Mouse (Mus musculus) brain, embryonic 18.5 days (tissue): ENCODE measurements at regions not wholly inside any gene's neighbourhood (a gene's known extent, or its start where the extent isn't known, plus 50 kb on each side); places are given as distances from the start of the nearest gene placed in this dataset.

Experiments
- DNase-seq: peaks from one replicate; pipeline ENCODE4 v3.0.0-alpha.2; 2012; ENCODE audit warnings: low read depth, low spot score

GRCm38 (mm10) chr10:23052480-23053378 is 232.8 kb upstream of the Tcf21 start:
- DNase-seq: no peak

- DNase-seq: no peak
Measured at GRCm38 (mm10) chr10:23044466-23044865, 224.5 kb upstream of the Tcf21 start.

- DNase-seq: no peak
Measured at GRCm38 (mm10) chr10:23031491-23032126, 211.6 kb upstream of the Tcf21 start.

- DNase-seq: no peak
Measured at GRCm38 (mm10) chr10:23027961-23028360, 208.0 kb upstream of the Tcf21 start.

- DNase-seq: no peak
Measured at GRCm38 (mm10) chr10:23017151-23017678, 197.2 kb upstream of the Tcf21 start.

- DNase-seq: peak; percentile 8
Measured at GRCm38 (mm10) chr10:23015935-23016694, 196.1 kb upstream of the Tcf21 start.

- no peak for DNase-seq
Measured at GRCm38 (mm10) chr10:23010715-23011114, 190.7 kb upstream of the Tcf21 start.

- DNase-seq: no peak
Measured at GRCm38 (mm10) chr10:23010201-23010600, 190.2 kb upstream of the Tcf21 start.

- DNase-seq: no peak
Measured at GRCm38 (mm10) chr10:23004768-23005167, 184.8 kb upstream of the Tcf21 start.

- no peak for DNase-seq
Measured at GRCm38 (mm10) chr10:23003686-23004085, 183.7 kb upstream of the Tcf21 start.

- no peak for DNase-seq
Measured at GRCm38 (mm10) chr10:22998561-22998960, 178.6 kb upstream of the Tcf21 start.

- no peak for DNase-seq
Measured at GRCm38 (mm10) chr10:22997571-22997970, 177.6 kb upstream of the Tcf21 start.

- DNase-seq: no peak
Measured at GRCm38 (mm10) chr10:22993158-22993557, 173.2 kb upstream of the Tcf21 start.

GRCm38 (mm10) chr10:22981798-22982197 is 161.8 kb upstream of the Tcf21 start:
- DNase-seq: no peak

GRCm38 (mm10) chr10:22978442-22978841 is 158.5 kb upstream of the Tcf21 start:
- no peak for DNase-seq

GRCm38 (mm10) chr10:22956956-22957355 is 137.0 kb upstream of the Tcf21 start:
- DNase-seq: no peak

GRCm38 (mm10) chr10:22953283-22953682 is 133.3 kb upstream of the Tcf21 start:
- no peak for DNase-seq

- DNase-seq: no peak
Measured at GRCm38 (mm10) chr10:22944247-22944646, 124.3 kb upstream of the Tcf21 start.

GRCm38 (mm10) chr10:22927977-22928376 is 108.0 kb upstream of the Tcf21 start:
- no peak for DNase-seq

GRCm38 (mm10) chr10:22926099-22926498 is 106.1 kb upstream of the Tcf21 start:
- DNase-seq: no peak

- DNase-seq: no peak
Measured at GRCm38 (mm10) chr10:22921035-22921965, 101.3 kb upstream of the Tcf21 start.
